Mouse (Mus musculus): ENCODE results near the gene Tbk1.

GRCm38 (mm10) chr10:121531541-121531940, 55.0 kb downstream of the Tbk1 start:
- no peak for TF ChIP-seq CTCF (IDR thresholded peaks at IDR 0.05; ENCODE audit: low read depth)
- TF ChIP-seq EP300 (IDR thresholded peaks at IDR 0.05; ENCODE audit: low read depth) = no peak

All from liver, postnatal 0 days (tissue).